ENCODE assay signal across 17 mouse cellular contexts in the genomic region with DNA sequence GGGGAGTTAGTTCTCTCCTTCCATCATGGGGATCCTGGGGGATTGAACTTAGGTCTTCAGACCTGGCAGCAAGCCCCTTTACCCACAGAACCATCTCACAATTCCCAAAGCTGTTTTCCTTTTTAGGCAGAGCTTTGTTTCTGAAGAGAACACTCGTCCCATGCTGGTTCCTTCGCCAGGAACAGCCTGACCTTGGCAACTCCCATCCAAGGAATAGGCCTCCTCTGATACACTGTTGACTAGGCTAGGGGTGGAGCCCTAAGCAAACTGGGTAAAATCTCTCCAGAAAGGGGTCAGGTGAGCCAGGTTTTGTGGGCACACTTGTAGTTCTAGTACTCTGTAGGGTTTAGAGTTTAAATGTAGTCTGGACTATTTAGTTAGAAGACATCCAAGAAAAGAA. TPM values are rescaled to one million over a fixed set of nuclear protein-coding genes. Genes with fewer than 3 reads are reported as not detected.
"Had no signal": no experiment of that assay in that cellular context is flagged by ENCODE, and none has a peak within 500 bp of the region (broad histone marks: within the 10 kb centered on the region; RNA-seq: fewer than 3 reads in every experiment).

No protein-coding gene starts in this region.

- H3K9me3 ChIP-seq: midbrain, embryonic 10.5 days; neural tube, embryonic 13.5 days had no signal

- H3K9ac ChIP-seq: limb, embryonic 13.5 days; liver, embryonic 14.5 days; neural tube, embryonic 13.5 days had no signal

- H3K4me1 ChIP-seq: midbrain, embryonic 10.5 days; neural tube, embryonic 13.5 days had no signal

- DNase-seq: kidney, adult 8-10 months; kidney, postnatal 36 days; left cerebral cortex, postnatal 4 days; right cerebral cortex, adult 18-20 months; right cerebral cortex, postnatal 25 days; thymus, postnatal 4 days had no signal

- H3K27ac ChIP-seq: layer of hippocampus, adult 2 months; limb, embryonic 13.5 days; midbrain, embryonic 10.5 days; neural tube, embryonic 13.5 days had no signal

- H3K4me3 ChIP-seq: layer of hippocampus, adult 2 months; limb, embryonic 13.5 days; midbrain, embryonic 10.5 days; neural tube, embryonic 13.5 days had no signal

- H3K27me3 ChIP-seq: limb, embryonic 13.5 days; neural tube, embryonic 13.5 days had no signal

- H3K36me3 ChIP-seq: limb, embryonic 13.5 days; midbrain, embryonic 10.5 days; neural tube, embryonic 13.5 days had no signal

RNA-seq across cellular contexts. Expression of a gene that starts 20.6 kb away (rescaled TPM):
- total RNA-seq: layer of hippocampus, adult 2 months; layer of hippocampus, postnatal 14 days; left cerebral cortex, adult 18-20 months; left cerebral cortex, postnatal 10 days; left cerebral cortex, postnatal 4 days; megakaryocyte, adult 5-6 weeks had no signal
- polyA plus RNA-seq: kidney, embryonic 16.5 days; limb, embryonic 13.5 days; midbrain, embryonic 10.5 days; midbrain, embryonic 16.5 days; neural tube, embryonic 13.5 days had no signal
